Mouse (Mus musculus): Measurements from ENCODE around the gene Rab1a.

- TF ChIP-seq GATA1 (IDR thresholded peaks at IDR 0.05; ENCODE audit: borderline replicate concordance, low read length), result no peak
- TF ChIP-seq TAL1 (conservative IDR thresholded peaks at IDR 0.05; ENCODE audit: low read depth, low read length), result no peak
- TF ChIP-seq CTCF (IDR thresholded peaks at IDR 0.05; ENCODE audit: low read depth, low read length), result no peak
- no peak for TF ChIP-seq POLR2AphosphoS5 (IDR thresholded peaks at IDR 0.05; ENCODE audit: insufficient replicate concordance, low read depth, low read length)
- no peak for TF ChIP-seq GATA2 (IDR thresholded peaks at IDR 0.05; ENCODE audit: borderline replicate concordance, low read depth, low read length)
Observed at GRCm38 (mm10) chr11:20230286-20230685, 29.1 kb downstream of the Rab1a start.
